Mouse (Mus musculus): ENCODE data around the gene Gimap8.

- TF ChIP-seq UBTF (IDR thresholded peaks at IDR 0.05; ENCODE audit: borderline replicate concordance, insufficient read depth, low read depth, low read length) (no peak), ELF1 (IDR thresholded peaks at IDR 0.05; ENCODE audit: low read depth, low read length) (no peak), MXI1 (IDR thresholded peaks at IDR 0.05; ENCODE audit: low read depth, low read length) (0 out of 2 replicates have a peak, but pooled peaks have one; percentile 27), GATA1 (IDR thresholded peaks at IDR 0.05; ENCODE audit: low read depth, low read length) (no peak), POLR2A (IDR thresholded peaks at IDR 0.05; ENCODE audit: control insufficient read depth in 1 of 2, insufficient read depth in 1 of 2, low read depth in 1 of 2, low read length in 2 of 2, poor library complexity in 1 of 2) (peak in 1 of 2 experiments; percentile 51; a peak in 2 of 4 replicates), CTCF (IDR thresholded peaks at IDR 0.05 in 2 of 3, conservative IDR thresholded peaks at IDR 0.05 in 1 of 3; ENCODE audit: control insufficient read depth in 1 of 3, insufficient read depth in 1 of 3, low read depth in 2 of 3, low read length in 3 of 3, poor library complexity in 1 of 3, severe bottlenecking in 1 of 3) (no peak), MAFK (IDR thresholded peaks at IDR 0.05; ENCODE audit: borderline replicate concordance, low read depth, low read length) (no peak), ETS1 (IDR thresholded peaks at IDR 0.05; ENCODE audit: low read depth, low read length) (no peak), USF1 (IDR thresholded peaks at IDR 0.05; ENCODE audit: low read depth, low read length) (no peak)
These were observed 29.2 kb downstream of the Gimap8 start, which contains the start of gene Gimap9 for GRCm38 (mm10) chr6:48675931-48676859.
